Mouse (Mus musculus): ENCODE data around the gene Haus2.
A peak's percentile ranks its signal among the peaks of the same experiment; 100 is the strongest.

The Haus2 gene

GRCm38 (mm10) chr2:120619538-120619937 is 10.4 kb downstream of the Haus2 start:
- no peak for DNase-seq

DNA sequence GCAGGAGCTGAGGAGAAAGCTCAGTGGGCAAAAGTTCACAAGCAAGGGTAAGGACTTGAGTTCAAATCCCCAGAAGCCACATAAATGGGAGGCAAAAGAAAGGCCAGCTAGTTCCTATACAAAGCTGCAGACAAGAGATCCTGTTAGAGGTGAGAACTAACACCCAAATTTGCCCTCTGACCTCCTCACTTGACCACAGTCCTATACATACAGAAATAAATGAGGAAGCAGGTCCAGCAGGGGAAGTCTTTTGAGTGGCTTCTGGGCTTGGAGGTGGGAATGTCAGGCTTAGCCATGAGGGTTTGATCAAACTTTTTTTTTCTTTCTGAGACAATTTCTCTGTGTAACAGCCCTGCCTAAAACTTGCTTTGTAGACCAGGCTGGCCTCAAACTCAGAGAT is 13.7 kb downstream of the Haus2 start:
- no peak for DNase-seq

DNA sequence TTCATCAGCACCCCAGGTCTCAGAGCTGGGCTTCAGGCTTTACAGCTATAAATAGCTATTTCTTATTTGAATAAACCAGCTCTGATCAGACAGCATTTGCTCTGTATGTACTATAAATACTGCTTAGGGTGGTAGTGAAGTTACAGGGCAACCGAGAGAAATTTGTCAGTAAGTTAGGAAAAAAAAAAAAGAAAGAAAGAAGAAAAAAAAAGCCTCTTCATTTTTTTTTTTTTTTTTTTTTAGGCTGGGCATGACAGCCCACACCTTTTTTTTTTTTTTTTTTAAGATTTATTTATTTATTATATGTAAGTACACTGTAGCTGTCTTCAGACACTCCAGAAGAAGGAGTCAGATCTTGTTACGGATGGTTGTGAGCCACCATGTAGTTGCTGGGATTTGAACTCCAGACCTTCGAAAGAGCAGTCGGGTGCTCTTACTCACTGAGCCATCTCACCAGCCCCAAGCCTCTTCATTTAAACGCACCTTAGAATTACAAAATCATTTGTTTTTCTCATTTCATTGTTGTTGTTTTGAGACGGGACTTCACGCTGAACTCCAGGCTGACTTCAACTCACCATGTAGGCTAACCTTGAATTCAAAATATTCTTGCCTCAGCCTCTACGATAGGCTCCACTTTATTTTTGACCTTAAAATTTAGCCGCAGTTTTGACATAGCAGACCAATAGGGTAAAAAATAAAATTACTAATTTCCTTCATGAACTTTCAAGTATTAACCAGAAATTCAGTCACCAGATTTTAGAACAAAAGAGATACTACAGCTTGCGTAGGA is 19.1 kb downstream of the Haus2 start:
- DNase-seq, result no peak

- peak; percentile 98 for DNase-seq
Observed at GRCm38 (mm10) chr2:120628886-120629735, 19.9 kb downstream of the Haus2 start, which contains the start of gene Stard9. Gene Stard9 (plus strand): TSS chr2:120629121.

DNA sequence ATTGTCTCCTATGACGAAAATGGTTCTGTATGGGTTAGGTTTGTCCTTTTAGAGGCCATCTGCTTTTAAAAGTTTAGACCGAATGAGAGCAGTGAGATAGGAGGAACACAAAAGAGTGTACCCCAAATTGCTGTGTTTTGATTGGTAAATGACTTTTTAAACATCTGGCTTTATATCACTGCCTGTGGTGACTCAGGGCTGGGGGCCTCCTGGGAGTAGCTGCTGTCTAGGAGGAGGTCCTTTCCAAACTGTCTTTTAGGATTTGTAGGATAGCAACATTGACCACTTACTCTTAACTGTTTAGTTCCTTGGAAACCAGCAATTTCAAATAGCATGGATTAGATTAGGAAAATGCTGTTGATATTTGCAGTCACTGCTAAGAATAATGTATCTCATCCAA is 21.1 kb downstream of the Haus2 start:
- DNase-seq, result no peak

GRCm38 (mm10) chr2:120630655-120631054 is 21.5 kb downstream of the Haus2 start:
- DNase-seq, result no peak

DNA sequence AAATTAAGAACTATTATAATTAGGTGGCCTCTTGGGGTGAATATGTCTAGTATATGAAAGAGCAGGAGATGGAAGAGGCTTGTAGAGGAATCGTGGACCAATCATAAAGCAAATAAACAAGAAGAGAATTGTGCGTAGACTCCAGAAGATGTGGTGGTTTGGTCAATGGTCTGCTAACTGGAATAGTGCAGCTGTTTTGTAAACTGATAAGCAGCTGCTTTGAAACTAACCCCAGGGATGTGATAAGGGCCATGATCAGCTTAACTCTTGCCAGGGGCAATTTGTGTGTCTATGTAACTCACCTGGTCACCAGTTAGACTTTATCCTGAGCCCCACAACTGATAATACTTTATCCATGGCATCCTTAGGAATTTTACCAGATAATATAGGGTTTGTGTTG is 22.3 kb downstream of the Haus2 start:
- DNase-seq, result no peak

DNA sequence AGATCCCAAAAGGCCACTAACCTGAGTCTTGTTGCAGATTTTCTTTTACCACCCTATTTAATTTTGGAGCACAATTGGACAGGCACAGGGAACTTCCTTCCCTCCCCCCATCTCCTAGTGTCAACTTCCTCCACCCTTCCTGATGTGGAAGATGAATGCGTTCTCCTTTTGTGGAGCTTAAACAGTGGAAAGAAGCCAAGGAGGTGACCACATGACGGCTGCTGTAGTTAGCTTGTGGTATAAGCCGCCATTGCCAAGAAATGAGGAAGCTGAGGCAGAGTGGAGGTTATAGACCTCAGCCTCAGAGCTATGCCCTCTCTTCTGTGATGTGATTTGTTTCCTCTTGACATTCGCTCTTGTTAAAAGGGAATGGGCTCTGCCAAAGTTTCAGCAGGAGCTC is 22.8 kb downstream of the Haus2 start:
- no peak for DNase-seq

- DNase-seq, result no peak
Observed at GRCm38 (mm10) chr2:120640835-120641234, 31.7 kb downstream of the Haus2 start.

DNA sequence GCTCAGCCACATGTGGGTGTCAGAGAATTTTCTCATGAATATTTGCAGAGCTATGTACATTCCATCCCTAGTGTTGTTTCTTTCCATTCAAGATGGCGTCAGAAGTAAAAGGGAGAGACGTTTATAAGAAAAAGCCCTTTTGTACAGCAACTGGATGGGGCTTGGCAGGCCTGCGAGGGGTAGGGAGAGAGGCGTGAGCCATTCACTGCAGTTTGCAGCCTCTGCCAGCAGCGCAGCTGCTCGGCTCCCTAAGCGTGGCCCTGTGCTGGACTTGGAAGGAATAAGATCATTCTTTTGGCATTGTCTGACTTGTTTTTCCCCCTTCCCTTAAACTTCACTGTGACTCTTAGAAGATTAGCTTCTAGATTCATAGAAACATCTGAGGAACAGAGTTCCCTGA is 34.7 kb downstream of the Haus2 start:
- no peak for DNase-seq

- no peak for DNase-seq
Observed at GRCm38 (mm10) chr2:120646777-120647176, 37.6 kb downstream of the Haus2 start.

DNA sequence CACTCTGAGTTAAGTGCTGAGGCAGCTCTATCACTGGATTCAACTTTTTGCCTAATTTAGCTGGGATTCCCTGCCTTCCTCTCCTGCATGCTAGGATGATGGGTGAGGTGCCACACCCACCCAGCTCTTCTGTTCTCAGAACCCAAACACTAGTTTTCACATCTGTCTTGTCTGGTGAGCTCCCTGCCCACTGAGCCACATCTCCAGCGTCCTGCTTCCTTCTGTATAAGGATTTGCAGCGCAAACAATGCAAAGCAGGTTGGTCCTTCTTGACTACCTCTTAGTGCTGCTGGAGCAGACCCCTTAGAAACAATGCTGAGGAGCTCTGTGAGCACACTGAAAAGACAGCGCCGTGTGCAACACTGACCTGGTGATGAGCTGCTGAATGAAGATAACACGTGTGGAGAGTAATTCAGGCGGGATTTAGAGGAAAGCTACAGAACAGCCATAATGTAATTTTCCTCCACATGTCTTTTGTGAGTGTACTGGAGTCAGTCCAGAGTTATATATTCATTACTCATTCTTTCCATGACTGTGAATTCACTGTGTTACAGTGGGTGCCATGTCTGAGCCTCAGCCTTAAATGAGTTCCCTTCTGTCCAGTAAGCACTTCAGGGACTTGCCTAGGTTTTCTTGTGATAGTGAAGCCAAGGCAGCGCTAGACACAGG is 43.2 kb downstream of the Haus2 start:
- no peak for DNase-seq

DNA sequence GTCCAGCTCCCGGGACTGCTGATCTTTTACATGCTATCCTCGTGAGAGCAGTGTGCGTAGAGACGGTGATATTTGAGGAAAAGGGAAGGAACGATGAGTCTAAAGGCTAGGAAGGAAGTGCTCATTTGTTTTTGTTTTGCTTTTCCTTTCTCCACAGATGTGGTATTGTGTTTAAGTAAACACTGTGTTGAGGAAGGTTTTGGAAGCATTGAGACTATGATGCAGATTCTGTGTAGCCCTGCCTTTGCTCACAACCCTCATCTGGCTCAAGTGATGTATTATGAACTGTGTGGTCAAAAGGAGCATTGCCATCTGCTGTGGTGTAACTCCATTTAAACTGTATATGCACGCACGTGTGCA is 43.7 kb downstream of the Haus2 start:
- DNase-seq, result no peak

GRCm38 (mm10) chr2:120654693-120655092 is 45.5 kb downstream of the Haus2 start:
- no peak for DNase-seq

DNA sequence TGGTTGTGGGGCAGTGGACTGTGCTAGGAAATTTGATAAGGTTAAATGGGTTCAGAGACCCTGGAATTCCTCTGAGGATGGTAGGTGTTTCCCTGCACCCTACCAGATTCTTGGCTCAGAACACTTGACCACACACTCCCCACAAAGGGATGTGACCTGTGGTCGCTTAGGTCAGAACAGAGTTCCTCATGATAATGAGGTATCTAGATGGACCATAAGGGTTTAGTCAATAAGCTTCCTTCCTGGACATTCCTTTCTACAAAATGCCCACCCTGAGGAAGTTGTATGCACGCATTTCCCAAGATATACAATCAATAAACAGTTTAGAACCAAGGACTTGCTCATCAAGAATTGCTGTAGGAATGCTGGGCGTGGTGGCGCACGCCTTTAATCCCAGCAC is 46.7 kb downstream of the Haus2 start:
- DNase-seq, result no peak

- no peak for DNase-seq
Observed at GRCm38 (mm10) chr2:120656711-120657110, 47.5 kb downstream of the Haus2 start.

DNA sequence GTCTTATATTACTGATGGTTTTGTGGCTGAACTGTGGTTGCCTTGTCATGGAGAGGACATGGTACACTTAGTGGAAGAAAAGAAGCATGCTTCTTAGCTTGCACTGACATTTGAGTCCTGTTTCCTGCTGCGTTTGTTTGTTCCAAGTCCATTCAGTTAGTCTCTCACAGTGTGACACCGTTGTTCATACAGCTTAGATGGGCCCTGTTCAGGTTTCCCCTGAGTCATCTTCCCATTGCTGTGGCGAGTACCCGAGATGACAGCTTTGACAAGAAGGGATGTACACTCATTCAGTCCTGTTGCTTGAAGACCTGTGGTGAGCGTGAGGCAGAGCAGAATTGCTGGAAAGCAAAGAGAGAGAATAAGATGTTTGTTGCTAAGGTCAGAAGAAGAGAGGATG is 49.3 kb downstream of the Haus2 start:
- DNase-seq, result no peak

DNA sequence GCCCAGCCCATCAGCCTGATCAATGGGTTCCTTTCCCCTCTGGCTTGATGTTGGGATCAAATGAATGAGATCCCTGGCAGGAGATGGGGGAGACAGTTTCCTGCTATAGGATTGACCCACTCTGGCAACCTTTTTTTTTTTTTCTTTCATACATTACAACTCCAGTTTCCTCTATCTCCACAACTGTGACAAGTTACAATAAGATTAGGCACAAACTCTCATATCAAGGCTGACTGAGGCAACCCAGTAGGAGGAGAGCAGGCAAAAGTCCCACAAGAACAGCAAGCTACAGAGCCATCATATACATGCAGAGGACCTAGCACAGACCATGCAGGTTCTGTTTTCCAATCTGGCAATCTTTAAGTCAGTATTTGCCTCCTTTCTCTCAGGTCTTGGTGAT is 50.1 kb downstream of the Haus2 start:
- DNase-seq, result no peak

- no peak for DNase-seq
Observed at GRCm38 (mm10) chr2:120660486-120661078, 51.4 kb downstream of the Haus2 start.

DNA sequence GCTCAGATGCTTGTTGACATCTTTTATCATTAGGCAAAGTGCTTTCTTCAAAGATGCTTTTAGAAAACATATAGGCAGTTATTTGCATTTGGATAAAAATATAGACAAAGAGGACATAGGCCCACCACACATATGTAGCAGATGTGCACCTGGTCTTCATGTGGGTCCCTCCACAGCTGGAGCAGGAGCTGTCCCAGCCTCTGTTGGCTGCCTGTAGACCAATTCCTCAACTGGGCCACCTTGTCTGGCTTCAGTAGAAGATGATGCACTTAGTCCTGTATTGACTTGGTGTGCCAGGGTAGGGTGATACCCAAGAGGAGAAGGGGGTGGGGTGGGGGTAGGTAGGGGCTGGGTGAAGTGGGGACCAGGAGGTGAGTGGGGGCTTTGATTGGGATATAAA is 53.6 kb downstream of the Haus2 start:
- no peak for DNase-seq

DNA sequence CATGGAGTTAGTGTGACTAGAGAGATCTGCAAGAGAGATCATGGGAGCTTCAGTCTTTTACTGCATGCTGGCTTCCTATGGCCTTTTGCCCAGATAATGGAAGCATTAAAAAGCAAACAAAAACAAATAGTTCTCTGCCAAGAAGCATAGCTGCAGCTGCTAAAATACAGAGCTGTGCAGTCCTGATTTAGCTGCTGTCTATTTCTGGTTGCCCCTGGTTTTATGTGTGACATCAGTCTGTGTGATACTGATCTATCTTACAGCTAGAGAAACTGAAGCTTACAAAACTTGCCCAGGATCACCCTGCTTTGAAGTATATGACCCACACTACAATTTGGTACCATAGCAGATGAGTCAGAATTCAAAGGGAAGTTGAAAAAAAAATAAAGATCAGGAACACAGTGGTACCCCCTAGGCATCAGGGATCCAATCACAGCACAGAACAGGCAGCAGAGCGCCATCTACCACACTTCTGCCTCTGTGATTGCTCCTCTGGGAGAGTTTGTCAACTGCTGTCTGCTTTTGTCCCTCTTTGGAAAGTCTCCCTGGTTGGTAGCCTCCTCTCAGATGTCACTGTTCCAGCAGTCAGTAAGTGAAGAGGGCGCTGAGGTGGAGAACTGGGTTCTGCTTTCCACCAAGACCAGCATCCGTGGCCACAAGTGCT is 54.4 kb downstream of the Haus2 start:
- no peak for DNase-seq

DNA sequence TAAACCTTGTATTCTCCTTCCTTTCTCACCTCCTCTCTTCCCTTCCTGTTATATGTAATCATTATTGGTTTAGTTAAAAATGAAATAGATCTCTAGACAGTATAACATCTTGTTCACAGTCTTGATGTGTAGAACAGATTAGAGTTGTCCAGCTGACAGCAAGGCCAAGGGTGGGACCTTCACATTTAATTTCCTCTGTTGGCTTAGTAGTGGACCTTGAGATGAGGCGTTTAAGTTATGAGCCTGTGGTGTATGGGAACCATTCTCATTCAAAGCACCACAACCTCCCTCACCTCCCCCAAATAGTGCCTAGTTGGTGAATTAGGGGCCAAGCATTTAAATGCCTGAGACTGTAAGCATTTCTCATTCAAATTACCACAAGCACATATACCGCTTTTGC is 58.3 kb downstream of the Haus2 start:
- no peak for DNase-seq

DNA sequence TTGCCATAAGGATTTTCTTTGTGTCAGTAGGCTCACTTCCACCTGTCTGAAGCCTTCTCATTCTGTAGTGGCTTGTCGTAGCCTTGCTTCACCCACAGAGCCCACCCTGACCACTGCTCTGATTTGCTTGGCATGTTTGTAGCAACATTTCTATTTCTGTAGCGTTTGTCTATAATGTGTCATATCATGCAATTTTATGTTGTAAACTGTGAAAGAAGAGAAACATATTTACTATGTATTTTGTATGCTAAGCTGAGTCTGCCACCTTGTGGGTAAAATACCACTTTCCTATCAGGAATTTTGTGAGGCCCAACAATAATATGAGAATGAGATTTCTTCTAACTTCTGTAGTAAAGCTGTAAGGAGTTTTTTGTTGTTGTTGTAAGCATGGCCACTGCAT is 61.1 kb downstream of the Haus2 start:
- no peak for DNase-seq

Measured in thymus, adult 18-20 months (tissue).